Mouse (Mus musculus): ENCODE results near the gene Gad1. TPM values are rescaled to one million over a fixed set of nuclear protein-coding genes. Genes with fewer than 3 reads are reported as not detected.
A peak's percentile ranks its signal among the peaks of the same experiment; 100 is the strongest.

Gad1 gene
- polyA plus RNA-seq, 1 experiment from 2014 or later, result 0.71 TPM

DNA sequence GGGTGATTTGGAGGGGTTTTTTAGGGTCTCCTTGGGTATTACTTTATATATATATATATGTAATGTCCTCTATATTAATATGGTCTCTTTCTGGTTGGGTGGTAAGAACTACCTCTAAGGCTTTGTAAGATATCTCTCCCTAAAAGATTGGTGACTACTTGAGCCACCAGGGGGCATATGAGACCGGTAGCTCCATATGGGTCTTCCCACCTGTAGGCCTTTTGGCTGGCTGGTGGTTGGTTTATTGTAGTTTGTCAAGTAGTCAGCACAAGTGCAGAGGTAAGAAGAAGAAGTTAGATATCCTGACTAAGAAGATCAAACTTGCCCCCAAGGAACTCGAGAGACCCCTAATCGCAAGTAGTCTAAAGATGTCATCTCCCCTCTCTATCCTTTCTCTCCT is 954 bp downstream of the Gad1 start:
- Histone ChIP-seq H3K4me1 (no peaks in the 10 kb centered on the region), H3K9me3 (replicated peaks) (no peaks in the 10 kb centered on the region), H3K9ac (no peak overlapping the region), H3K4me3 (replicated peaks) (no peak overlapping the region), H3K27me3 (peaks cover 3% of the 10 kb centered on the region), H3K27ac (replicated peaks) (no peak overlapping the region), H3K36me3 (no peaks in the 10 kb centered on the region), H3K4me2 (replicated peaks) (no peak overlapping the region)
- ATAC-seq (ENCODE audit: insufficient number of reproducible peaks, low FRiP score, low TSS enrichment, low read depth), result no peak
- WGBS, result 71% methylated on average over 3 of the region's 3 CpGs

DNA sequence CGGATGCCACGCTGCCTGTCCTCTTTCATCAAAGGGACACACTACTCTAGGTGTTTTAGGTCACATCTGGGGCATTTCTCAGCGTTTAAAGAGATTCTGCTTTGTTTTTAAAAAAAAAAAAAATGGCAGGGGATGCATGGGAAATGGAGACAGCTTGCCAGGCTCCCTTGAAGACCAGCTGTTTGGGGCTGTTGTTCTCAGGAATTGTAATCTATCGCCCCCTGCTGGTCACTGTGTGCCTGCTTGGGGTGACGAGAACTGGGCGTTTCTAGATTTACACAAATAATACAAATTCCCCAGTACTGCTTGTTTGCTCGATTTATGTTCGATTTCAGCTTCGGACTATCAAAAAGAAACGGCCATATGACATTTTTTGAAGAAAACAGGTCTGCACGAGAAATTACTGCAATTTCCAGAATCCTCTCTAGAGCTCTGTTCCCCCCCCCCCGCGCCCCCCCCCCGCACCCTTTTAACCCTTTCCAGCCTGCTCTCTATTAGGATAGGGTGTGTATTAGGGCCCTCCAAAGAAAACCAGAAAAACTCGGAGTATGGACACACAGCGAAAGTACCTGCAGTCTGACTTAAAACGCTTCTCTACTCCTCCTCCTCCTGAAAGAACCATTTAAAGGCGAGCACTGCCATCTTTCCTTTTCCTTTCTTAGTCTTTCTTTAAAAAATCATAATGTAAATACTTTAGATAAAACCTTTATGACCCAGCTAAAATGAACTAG is 5.4 kb downstream of the Gad1 start:
- H3K4me2 ChIP-seq (replicated peaks), result no peak overlapping the region
- ATAC-seq (ENCODE audit: insufficient number of reproducible peaks, low FRiP score, low TSS enrichment, low read depth), result no peak
- no peak overlapping the region for H3K27ac ChIP-seq (replicated peaks)
- H3K9me3 ChIP-seq (replicated peaks), result no peaks in the 10 kb centered on the region
- no peak overlapping the region for H3K9ac ChIP-seq
- H3K36me3 ChIP-seq, result no peaks in the 10 kb centered on the region
- H3K4me3 ChIP-seq (replicated peaks), result no peak overlapping the region
- peaks cover 30% of the 10 kb centered on the region for H3K4me1 ChIP-seq
- 4% methylated on average over 17 of the region's 18 CpGs for WGBS
- H3K27me3 ChIP-seq, result peaks cover 47% of the 10 kb centered on the region

DNA sequence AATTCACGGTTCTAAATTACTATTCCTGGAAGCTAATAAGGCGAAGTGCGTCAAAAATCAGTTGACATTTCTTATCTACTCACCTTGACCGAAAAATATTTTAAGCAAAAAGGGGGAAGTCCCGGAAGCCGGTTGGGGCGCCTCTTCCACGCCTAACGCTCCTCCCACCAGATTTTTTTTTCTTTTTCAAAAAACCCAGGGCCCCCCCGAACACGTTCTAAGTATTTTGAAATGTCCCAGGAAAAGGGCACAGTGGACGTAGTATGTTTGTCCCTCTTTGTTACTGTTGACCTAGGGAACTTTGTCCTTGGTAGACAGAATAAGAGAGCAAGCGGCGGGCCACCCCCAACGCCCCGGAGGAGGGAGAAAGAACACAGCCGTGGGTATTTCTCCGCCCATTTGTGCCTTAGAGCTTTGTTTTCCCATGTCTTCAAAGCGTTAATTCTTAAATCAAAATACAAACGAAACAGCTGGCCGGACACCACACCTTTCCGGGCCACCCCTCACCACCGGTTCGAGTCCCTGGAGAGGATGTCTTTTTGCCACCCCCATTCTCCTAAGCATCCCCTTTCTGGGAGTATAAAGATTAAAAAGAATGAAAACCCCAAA is 6.1 kb downstream of the Gad1 start:
- peaks cover 36% of the 10 kb centered on the region for H3K4me1 ChIP-seq
- no peaks in the 10 kb centered on the region for H3K36me3 ChIP-seq
- no peak overlapping the region for H3K4me3 ChIP-seq (replicated peaks)
- H3K27me3 ChIP-seq, result peaks cover 54% of the 10 kb centered on the region
- no peak for ATAC-seq (ENCODE audit: insufficient number of reproducible peaks, low FRiP score, low TSS enrichment, low read depth)
- H3K4me2 ChIP-seq (replicated peaks), result no peak overlapping the region
- WGBS, result 10% methylated on average over 24 of the region's 24 CpGs
- no peaks in the 10 kb centered on the region for H3K9me3 ChIP-seq (replicated peaks)
- H3K27ac ChIP-seq (replicated peaks), result no peak overlapping the region
- H3K9ac ChIP-seq, result no peak overlapping the region

DNA sequence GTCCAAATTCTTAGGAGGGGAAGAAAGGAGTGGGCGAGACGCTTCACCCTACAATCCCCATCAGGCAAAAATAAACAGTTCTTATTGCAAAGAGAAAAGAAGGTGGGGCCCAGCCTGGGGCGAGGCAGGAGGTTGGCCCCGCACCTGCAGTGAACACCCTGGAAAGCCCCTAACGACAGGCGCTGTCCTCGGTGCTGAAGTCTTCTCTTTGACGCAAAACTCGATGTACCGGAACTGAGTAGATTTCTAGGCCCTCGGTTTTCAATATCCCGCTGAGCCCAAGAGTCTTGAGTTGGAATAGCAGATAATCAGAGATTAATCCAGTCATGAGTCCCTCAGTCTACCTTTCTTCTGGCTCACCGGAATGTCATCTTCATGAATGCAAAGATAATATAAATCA is 6.6 kb downstream of the Gad1 start:
- peaks cover 41% of the 10 kb centered on the region for H3K4me1 ChIP-seq
- H3K4me2 ChIP-seq (replicated peaks), result no peak overlapping the region
- peaks cover 60% of the 10 kb centered on the region for H3K27me3 ChIP-seq
- H3K27ac ChIP-seq (replicated peaks), result no peak overlapping the region
- no peak overlapping the region for H3K4me3 ChIP-seq (replicated peaks)
- H3K9ac ChIP-seq, result no peak overlapping the region
- WGBS, result 2% methylated on average over 13 of the region's 13 CpGs
- no peaks in the 10 kb centered on the region for H3K9me3 ChIP-seq (replicated peaks)
- no peak for ATAC-seq (ENCODE audit: insufficient number of reproducible peaks, low FRiP score, low TSS enrichment, low read depth)
- no peaks in the 10 kb centered on the region for H3K36me3 ChIP-seq

DNA sequence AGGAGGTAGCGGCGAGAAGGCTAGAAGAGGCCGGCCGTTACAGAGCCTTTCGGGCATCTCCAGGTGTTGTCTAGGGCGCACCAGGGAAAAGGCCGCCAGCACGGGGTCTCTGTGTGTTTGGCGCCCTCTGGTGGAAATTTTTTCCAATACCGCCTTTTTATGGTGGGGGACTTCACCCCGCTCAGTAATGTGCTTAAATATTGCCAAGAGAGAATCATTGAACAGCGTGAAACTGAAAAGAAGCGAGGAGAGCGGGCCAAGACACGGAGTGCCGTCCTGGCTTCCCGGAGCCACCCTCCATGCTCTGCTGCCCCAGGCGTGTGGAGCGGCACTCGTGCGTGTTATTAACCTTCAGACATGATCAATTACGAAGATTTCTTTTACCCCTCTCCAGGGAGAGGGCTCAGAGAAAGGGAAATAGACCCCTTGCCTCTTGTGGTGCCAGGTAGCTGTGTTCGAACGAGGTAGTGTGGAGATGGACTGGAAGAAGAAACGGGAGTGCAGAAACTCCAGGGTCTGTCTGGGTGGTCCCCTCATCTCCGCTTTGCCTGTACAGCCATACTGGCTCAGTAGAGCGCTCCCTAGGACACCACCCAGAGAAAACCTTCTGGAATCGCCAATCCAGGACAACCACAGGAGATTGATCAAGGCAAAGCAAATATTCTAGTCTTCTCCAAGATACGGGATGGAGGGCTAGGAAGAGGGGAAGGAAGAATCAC is 8.4 kb downstream of the Gad1 start:
- Histone ChIP-seq H3K4me3 (replicated peaks) (0 out of 2 replicates have a peak overlapping the region, but pooled peaks have one; percentile 10), H3K4me2 (replicated peaks) (peak overlapping the region; percentile 23), H3K9ac (no peak overlapping the region), H3K4me1 (peaks cover 51% of the 10 kb centered on the region), H3K27me3 (peaks cover 77% of the 10 kb centered on the region), H3K36me3 (no peaks in the 10 kb centered on the region), H3K27ac (replicated peaks) (no peak overlapping the region), H3K9me3 (replicated peaks) (no peaks in the 10 kb centered on the region)
- no peak for ATAC-seq (ENCODE audit: insufficient number of reproducible peaks, low FRiP score, low TSS enrichment, low read depth)
- WGBS, result under 1% methylated on average over 29 of the region's 29 CpGs

DNA sequence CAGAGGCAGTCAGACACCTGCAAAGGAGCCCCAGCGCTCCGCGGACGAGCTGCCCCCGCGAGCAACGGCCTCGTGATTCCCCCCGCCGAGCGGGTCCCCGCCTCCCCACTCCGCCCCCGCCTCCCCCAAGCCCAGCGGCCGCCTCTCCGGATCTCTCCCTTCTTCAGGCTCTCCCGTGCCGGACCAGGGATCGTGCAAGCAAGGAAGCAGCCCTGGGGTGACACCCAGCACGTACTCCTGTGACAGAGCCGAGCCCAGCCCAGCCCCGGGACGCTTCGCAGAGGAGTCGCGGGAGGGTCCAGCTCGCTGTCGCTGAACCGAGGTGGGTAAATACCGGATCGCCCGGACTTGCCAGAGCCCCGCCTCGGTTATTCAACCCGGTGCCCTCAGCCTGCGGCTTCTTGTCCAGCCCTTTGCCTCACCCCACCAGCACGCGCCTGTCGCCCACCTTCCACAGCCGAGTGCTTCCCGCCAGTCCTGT is 9.2 kb downstream of the Gad1 start:
- ATAC-seq (ENCODE audit: insufficient number of reproducible peaks, low FRiP score, low TSS enrichment, low read depth), result no peak
- no peak overlapping the region for H3K9ac ChIP-seq
- H3K36me3 ChIP-seq, result no peaks in the 10 kb centered on the region
- peak overlapping the region; percentile 48 for H3K4me2 ChIP-seq (replicated peaks)
- H3K4me3 ChIP-seq (replicated peaks), result peak overlapping the region; percentile 30
- H3K4me1 ChIP-seq, result peaks cover 59% of the 10 kb centered on the region
- peaks cover 85% of the 10 kb centered on the region for H3K27me3 ChIP-seq
- WGBS, result under 1% methylated on average over 42 of the region's 42 CpGs
- H3K9me3 ChIP-seq (replicated peaks), result no peaks in the 10 kb centered on the region
- H3K27ac ChIP-seq (replicated peaks), result no peak overlapping the region

DNA sequence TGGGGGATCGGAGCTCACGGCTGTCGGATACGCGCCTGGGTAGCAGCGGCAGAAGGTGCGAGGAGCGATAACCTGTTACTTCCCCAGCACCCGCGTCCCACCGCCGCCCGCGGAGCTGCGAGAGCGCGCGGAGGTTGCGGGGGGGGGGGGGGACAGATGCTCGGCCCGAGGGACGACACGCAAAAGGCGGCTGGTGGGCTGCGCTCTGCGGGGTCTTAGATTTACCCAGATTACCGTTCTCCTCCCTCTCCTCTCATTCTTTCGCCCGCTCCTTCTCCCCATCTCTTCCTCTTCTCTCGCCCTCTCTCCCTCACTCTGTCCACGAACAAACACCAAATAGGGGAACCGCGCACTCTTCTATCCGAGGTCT is 9.7 kb downstream of the Gad1 start:
- H3K9ac ChIP-seq, result no peak overlapping the region
- no peaks in the 10 kb centered on the region for H3K9me3 ChIP-seq (replicated peaks)
- peaks cover 90% of the 10 kb centered on the region for H3K27me3 ChIP-seq
- H3K36me3 ChIP-seq, result no peaks in the 10 kb centered on the region
- no peak overlapping the region for H3K27ac ChIP-seq (replicated peaks)
- H3K4me2 ChIP-seq (replicated peaks), result peak overlapping the region; percentile 48
- ATAC-seq (ENCODE audit: insufficient number of reproducible peaks, low FRiP score, low TSS enrichment, low read depth), result no peak
- H3K4me1 ChIP-seq, result peaks cover 65% of the 10 kb centered on the region
- WGBS, result under 1% methylated on average over 34 of the region's 34 CpGs
- H3K4me3 ChIP-seq (replicated peaks), result peak overlapping the region; percentile 30

DNA sequence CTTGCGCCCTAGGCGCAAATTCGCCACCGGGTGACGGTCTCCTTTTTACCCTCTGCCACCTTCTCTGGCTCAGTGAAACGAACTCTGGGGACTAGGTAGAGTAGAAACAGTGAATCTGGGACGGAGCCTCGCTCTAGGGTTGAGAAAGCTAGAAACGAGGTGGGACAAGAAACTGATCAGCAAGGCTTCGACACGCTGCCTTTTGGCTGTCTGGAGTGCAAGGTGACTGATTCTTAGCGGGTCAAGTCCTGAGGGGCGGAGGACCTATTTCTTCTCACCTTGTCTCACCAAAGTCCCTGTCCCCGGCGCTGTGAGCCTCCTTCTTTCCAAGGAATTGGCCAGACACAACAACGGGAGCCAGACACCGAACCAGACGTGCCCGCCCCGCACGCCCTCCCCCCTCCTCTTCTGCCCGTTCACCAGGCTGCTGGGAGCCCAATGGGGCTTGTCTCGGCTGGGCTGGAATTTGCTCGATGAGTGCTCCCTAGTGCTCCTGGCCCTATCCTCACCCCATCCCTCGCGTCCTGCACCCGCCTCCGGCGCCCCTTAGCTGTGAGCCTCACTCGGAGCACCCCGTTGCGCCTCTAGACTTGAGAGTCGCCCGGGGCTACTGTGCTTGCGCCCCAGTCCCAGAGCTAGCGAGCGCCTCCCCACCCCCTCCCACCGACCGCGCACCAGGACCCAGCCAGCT is 10.3 kb downstream of the Gad1 start:
- Histone ChIP-seq H3K4me1 (peaks cover 70% of the 10 kb centered on the region), H3K36me3 (no peaks in the 10 kb centered on the region), H3K9me3 (replicated peaks) (no peaks in the 10 kb centered on the region), H3K4me3 (replicated peaks) (peak overlapping the region; percentile 30), H3K9ac (no peak overlapping the region), H3K27ac (replicated peaks) (no peak overlapping the region), H3K4me2 (replicated peaks) (peak overlapping the region; percentile 48), H3K27me3 (peaks cover 95% of the 10 kb centered on the region)
- under 1% methylated on average over 40 of the region's 40 CpGs for WGBS
- no peak for ATAC-seq (ENCODE audit: insufficient number of reproducible peaks, low FRiP score, low TSS enrichment, low read depth)

DNA sequence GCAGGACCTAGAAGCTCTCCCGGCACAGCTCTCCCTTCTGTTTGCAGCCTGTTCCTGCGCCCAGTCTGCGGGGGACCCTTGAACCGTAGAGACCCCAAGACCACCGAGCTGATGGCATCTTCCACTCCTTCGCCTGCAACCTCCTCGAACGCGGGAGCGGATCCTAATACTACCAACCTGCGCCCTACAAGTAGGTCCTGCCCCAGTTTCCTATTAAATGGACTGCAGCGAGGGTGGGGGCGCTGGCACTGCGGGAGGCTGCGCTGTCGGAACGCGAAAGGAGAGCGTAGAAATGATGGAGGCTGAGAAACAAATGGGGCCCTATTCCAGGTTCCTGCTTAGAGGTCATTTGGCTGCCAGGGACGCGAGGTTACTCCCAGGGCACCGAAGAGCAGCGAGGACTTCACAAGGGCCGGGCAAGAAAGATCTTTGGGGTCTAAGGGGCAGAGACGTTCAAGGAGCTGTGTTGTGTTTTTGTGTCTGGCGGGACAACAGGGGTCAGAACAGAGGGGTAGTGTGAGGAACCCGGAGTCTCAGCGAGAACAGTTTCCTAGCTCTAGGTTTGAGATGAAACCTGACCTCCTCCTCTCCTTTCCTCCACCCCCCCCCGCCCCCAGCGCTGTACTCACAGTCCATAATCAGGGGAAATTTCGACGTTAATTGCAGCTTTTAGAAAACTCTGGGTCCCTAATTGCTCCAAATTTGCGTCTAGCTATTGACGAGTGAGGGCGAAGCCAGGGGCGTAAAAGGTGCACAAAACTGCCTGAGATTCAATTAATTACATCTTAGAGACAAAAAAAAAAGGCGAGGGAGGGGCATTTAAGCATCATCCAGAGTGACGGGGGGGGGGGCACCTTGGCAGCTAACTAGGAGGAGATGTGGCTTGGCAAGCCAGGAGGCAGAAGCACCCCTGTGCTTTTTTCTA is 11.1 kb downstream of the Gad1 start:
- H3K4me2 ChIP-seq (replicated peaks), result peak overlapping the region; percentile 48

DNA sequence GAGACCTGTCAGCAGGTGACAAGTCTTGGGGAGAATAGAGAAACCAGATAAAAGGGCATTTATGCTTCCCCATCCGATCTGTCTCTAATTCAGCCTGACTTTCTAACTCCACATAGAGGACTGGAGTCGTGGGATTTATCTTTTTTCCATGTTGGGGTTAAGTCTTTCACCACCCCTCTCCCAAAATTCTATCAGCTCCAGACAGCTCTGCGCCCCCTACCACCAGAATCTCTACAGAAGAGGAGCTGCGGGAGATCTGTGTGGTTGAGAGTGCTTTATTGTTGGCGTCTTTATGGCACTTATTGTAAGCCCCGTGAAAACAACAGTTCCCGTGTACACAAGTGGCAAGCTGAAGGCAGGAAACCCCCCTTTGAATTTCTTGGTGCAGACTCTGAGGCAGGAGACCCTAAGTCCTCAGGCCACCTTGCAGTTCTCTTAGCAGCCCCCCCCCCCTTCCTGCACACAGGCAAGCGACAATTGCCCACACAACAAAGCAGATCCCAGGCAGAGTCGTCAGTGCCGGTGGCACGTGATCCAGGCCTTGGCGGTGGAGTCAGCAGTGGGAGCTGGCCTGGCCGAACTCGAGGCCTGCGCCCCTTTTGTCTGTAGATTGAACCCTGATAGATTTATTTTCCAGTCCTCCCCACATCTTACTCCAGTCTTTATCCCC is 11.9 kb downstream of the Gad1 start:
- H3K36me3 ChIP-seq, result no peaks in the 10 kb centered on the region
- ATAC-seq (ENCODE audit: insufficient number of reproducible peaks, low FRiP score, low TSS enrichment, low read depth), result no peak
- H3K9ac ChIP-seq, result no peak overlapping the region
- H3K27me3 ChIP-seq, result peaks cover 99% of the 10 kb centered on the region
- H3K4me2 ChIP-seq (replicated peaks), result no peak overlapping the region
- WGBS, result 9% methylated on average over 15 of the region's 15 CpGs
- H3K4me1 ChIP-seq, result peaks cover 75% of the 10 kb centered on the region
- no peaks in the 10 kb centered on the region for H3K9me3 ChIP-seq (replicated peaks)
- H3K27ac ChIP-seq (replicated peaks), result no peak overlapping the region
- no peak overlapping the region for H3K4me3 ChIP-seq (replicated peaks)

More for the DNA sequence above, 11.1 kb downstream of the Gad1 start:
- Histone ChIP-seq H3K4me1 (peaks cover 78% of the 10 kb centered on the region), H3K27me3 (peaks cover 99% of the 10 kb centered on the region), H3K27ac (replicated peaks) (no peak overlapping the region), H3K9ac (no peak overlapping the region), H3K36me3 (no peaks in the 10 kb centered on the region), H3K4me3 (replicated peaks) (peak overlapping the region; percentile 30), H3K9me3 (replicated peaks) (no peaks in the 10 kb centered on the region)
- ATAC-seq (ENCODE audit: insufficient number of reproducible peaks, low FRiP score, low TSS enrichment, low read depth), result no peak
- under 1% methylated on average over 38 of the region's 38 CpGs for WGBS

All from embryonic facial prominence, embryonic 15.5 days (tissue).